Mouse (Mus musculus) erythroid progenitor cell, adult 5-6 weeks (primary cell): ENCODE results near the gene Cd109. TPM values are rescaled to one million over a fixed set of nuclear protein-coding genes. Genes with fewer than 3 reads are reported as not detected.

ENCODE experiments used
- ATAC-seq: replicated peaks from 2 replicates; pipeline ENCODE4 v1.8.0; 2016; ENCODE audit warnings: moderate number of reproducible peaks, mild to moderate bottlenecking, moderate TSS enrichment, inconsistent platforms; ENCODE audit not compliant: poor library complexity, low FRiP score, severe bottlenecking
- total RNA-seq, 2 experiments: library from RNA; stranded (forward) in 1 of 2; stranded (reverse) in 1 of 2; fragments of 150-400 nt in 1 of 2; fragments of 186-747, 209-891 nt in 1 of 2; gene quantifications; 2 replicates each; pipeline versions ENCODE4 v1.2.3 to v1.2.4; 2015 to 2017; ENCODE audit warnings: low replicate concordance in 2 of 2

The Cd109 gene
- total RNA-seq (2015; ENCODE audit: low replicate concordance) (not detected in 2 replicates), total RNA-seq (2017; ENCODE audit: low replicate concordance) (not detected in 2 replicates)

GRCm38 (mm10) chr9:78615401-78616021 is at the start of gene Cd109:
Gene Cd109, plus strand, starts transcription at chr9:78615546.
- ATAC-seq: no peak

DNA sequence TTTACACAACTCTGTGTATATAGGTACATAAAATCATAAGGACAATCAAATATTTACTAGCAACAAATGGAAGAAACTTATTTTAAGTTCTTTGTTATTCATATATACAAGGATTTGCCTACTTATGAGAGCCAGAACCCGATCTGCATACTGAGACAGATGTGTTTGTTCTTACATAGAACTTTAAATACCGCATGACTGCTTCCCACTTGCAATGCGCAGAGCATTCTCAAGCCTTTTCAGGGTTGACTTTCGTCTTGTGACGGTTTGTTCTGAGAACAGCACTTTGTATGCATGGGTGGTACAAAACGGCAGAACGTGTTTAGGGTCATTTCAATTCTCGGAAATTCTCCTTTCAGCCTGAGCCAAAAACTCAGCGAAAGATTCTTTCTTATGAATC is 45.4 kb upstream of the Cd109 start:
- ATAC-seq: no peak

GRCm38 (mm10) chr9:78576466-78576865 is 38.9 kb upstream of the Cd109 start:
- no peak for ATAC-seq

- ATAC-seq: no peak
These were observed 36.5 kb upstream of the Cd109 start for GRCm38 (mm10) chr9:78578824-78579223.

GRCm38 (mm10) chr9:78579644-78580396 is 35.5 kb upstream of the Cd109 start:
- no peak for ATAC-seq

DNA sequence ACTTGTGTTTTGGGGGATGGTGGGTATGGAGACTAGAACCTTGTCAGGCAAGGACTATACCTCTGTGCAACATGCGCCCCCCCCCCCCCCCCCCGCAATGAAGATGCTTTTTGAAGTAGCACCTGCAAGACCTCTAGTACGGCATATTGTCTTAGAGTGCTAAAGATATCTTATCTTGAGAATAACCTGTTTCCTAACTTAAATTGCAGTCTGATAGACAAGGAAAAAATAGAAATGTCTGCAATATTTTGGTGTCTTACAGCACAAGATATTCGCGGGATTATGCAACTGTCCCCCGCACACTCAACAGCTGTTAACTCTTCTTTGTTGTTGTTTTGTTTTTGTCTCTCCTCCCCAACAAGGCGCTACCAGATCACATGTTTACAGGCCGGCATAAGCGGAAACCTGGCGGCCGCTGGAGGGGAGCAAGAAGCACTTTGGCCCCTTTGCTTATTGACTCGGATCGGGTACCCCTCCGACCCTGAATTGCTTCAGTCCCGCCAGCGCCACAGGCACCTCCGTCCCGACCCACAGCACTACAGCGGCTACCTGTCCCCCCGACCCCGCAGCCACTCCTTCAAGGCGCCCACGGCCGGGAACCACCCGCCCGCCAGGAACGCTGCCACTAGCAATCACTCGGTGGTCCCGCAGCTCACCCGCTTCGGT is 28.0 kb upstream of the Cd109 start:
- peak; percentile 60 for ATAC-seq

- peak; percentile 98 for ATAC-seq
These were observed 27.4 kb upstream of the Cd109 start, which contains the start of gene Slc17a5 for GRCm38 (mm10) chr9:78587914-78588313. Gene Slc17a5, minus strand, starts transcription at chr9:78588041.

- 0 out of 2 replicates have a peak, but pooled peaks have one; percentile 5 for ATAC-seq
These were observed 26.8 kb upstream of the Cd109 start for GRCm38 (mm10) chr9:78588411-78589033.

- ATAC-seq: no peak
These were observed 24.9 kb upstream of the Cd109 start for GRCm38 (mm10) chr9:78590471-78590870.

DNA sequence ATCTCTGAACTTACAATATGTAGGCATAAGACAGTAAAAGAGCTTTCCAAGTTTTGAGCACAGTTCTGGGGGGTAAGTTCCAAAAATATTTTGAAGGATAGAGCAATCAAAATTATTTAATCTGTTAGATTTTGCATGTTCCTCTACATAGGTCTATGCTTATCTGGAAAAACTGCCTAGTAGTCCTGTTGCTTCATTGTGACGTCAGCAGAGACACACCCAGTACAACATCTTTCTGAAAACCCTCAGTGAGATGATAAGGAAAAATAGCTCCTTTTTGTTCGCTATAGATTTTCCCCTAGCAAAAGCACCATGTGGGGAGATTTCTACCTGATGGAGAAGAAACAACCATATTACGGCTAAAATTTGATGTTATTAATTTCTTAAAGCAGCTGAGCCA is 20.1 kb upstream of the Cd109 start:
- no peak for ATAC-seq

DNA sequence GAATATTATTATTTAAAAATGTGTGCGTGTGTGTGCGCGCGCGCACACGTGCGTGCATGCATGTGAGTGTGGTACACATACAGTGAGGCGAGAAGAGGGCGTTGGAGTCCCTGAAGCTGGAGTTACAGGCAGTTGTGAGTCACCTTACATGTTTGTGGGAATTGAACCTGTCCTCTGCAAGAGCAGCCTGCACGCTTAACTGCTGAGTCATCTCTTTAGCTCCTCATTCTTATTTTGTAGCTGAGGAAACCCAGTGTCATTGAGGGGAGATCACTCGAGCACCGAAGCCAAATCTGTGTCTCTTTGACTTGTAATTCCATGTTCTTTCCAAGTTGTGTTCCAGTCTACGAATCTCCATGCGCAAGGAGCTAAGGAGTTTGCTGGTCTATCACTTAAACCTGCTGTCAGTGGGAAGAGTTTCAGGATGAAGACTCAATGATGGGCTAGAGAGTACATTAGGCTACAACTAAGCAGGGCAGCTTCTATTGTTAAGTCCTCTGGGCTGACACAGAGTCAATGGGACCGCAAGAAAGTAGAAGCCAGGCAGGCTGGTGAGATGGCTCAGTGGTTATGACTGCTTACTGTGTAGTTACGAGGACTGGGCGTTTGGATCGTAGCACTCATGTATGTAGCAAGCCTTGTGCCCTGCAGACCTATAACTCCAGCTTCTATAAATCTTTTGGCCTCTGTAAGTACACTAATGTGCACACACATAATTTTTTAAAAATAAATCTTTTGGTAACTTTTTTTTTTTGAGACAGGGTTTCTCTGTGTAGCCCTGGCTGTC is 19.4 kb upstream of the Cd109 start:
- ATAC-seq: no peak

DNA sequence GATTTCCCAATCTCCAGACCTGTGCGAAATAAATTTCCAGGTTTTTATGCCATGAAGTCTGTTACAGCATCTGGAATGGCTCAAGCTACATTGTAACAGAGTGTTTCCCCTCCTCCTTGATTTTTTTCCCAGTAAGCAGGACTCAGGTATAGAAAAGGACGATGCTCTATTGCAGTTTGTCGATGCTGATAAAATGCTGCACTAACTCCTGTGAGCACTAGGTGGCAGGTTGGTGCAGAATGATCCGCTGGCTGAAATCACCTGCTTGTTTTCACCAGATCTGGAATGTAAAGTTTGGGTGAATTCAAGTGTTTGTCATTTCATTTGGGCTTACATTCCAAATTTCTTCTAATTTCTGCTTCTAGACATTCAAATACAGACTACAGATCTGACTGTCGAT is 18.5 kb upstream of the Cd109 start:
- ATAC-seq: 0 out of 2 replicates have a peak, but pooled peaks have one; percentile 72

- no peak for ATAC-seq
These were observed 15.4 kb upstream of the Cd109 start for GRCm38 (mm10) chr9:78599927-78600326.

GRCm38 (mm10) chr9:78601046-78601730 is 14.2 kb upstream of the Cd109 start:
- ATAC-seq: no peak

- no peak for ATAC-seq
These were observed 1.1 kb upstream of the Cd109 start for GRCm38 (mm10) chr9:78614201-78614600.

GRCm38 (mm10) chr9:78619285-78619684 is 3.9 kb downstream of the Cd109 start:
- ATAC-seq: no peak

GRCm38 (mm10) chr9:78623301-78623747 is 8.0 kb downstream of the Cd109 start:
- no peak for ATAC-seq

- no peak for ATAC-seq
These were observed 14.6 kb downstream of the Cd109 start for GRCm38 (mm10) chr9:78629991-78630390.
